Mouse (Mus musculus) MEL (cell line): ENCODE results near the gene Mex3a.

Experiments used
- CTCF ChIP-seq, 3 experiments: IDR thresholded peaks in 2 of 3; conservative IDR thresholded peaks in 1 of 3; 2 replicates each; pipeline ENCODE4 v1.5.1; 2011 to 2012; ENCODE audit warnings: low read length in 3 of 3, low read depth in 2 of 3, mild to moderate bottlenecking in 2 of 3, improper control_type of control experiment in 1 of 3, inconsistent platforms in 1 of 3, mixed read lengths in 1 of 3, moderate library complexity in 1 of 3; ENCODE audit not compliant: control insufficient read depth in 1 of 3, insufficient read depth in 1 of 3, poor library complexity in 1 of 3, severe bottlenecking in 1 of 3
- E2F4 ChIP-seq: IDR thresholded peaks from 2 replicates; pipeline ENCODE4 v1.6.1; 2011; ENCODE audit warnings: low read depth, low read length, improper control_type of control experiment, borderline replicate concordance
- EP300 ChIP-seq, 2 experiments: IDR thresholded peaks; 2 replicates each; pipeline ENCODE4 v1.6.1; 2011; ENCODE audit warnings: improper control_type of control experiment in 2 of 2, low read length in 2 of 2, low read depth in 1 of 2, mild to moderate bottlenecking in 1 of 2
- GATA1 ChIP-seq: IDR thresholded peaks from 2 replicates; pipeline ENCODE4 v1.6.1; 2011; ENCODE audit warnings: low read depth, low read length, improper control_type of control experiment
- HCFC1 ChIP-seq: IDR thresholded peaks from 2 replicates; pipeline ENCODE4 v1.6.1; 2012; ENCODE audit warnings: low read depth, mild to moderate bottlenecking, inconsistent platforms, low read length, improper control_type of control experiment, moderate library complexity
- MAFK ChIP-seq: IDR thresholded peaks from 2 replicates; pipeline ENCODE4 v1.6.1; 2011; ENCODE audit warnings: low read depth, mild to moderate bottlenecking, low read length, improper control_type of control experiment, borderline replicate concordance
- MXI1 ChIP-seq: IDR thresholded peaks from 2 replicates; pipeline ENCODE4 v1.6.1; 2011; ENCODE audit warnings: mild to moderate bottlenecking, low read depth, low read length, improper control_type of control experiment
- POLR2A ChIP-seq, 2 experiments: IDR thresholded peaks; 2 replicates each; pipeline ENCODE4 v1.6.1; 2011 to 2012; ENCODE audit warnings: low read length in 2 of 2, mild to moderate bottlenecking in 2 of 2, control low read depth in 1 of 2, improper control_type of control experiment in 1 of 2, low read depth in 1 of 2, moderate library complexity in 1 of 2; ENCODE audit not compliant: control insufficient read depth in 1 of 2, insufficient read depth in 1 of 2, poor library complexity in 1 of 2
- POLR2AphosphoS2 ChIP-seq: IDR thresholded peaks from 2 replicates; pipeline ENCODE4 v1.6.1; 2011; ENCODE audit warnings: low read length, improper control_type of control experiment
- TAL1 ChIP-seq: IDR thresholded peaks from 2 replicates; pipeline ENCODE4 v1.6.1; 2012; ENCODE audit warnings: mild to moderate bottlenecking, inconsistent platforms, low read length, moderate library complexity, mixed read lengths

DNA sequence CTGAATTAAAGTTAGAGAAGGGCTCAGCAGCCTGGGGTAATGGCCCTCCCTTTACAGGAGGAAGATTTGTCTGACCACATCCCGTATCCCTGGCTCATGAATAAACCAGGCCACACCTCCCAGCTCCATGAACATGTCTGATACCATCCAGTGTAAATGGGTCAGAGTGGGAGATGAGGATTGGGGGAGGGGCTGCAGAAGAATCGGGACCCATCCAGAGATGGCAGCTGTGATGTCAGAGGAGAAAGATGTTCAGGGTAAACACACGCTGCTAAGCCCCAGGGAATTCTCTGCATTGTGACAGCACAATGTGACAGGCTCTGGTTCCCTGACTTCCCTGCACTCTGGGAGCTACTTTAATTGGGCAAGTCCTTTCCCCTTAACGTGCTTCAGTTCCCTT, 31.2 kb downstream of the Mex3a start:
- TF ChIP-seq MAFK (no peak), HCFC1 (no peak), TAL1 (no peak), MXI1 (no peak), CTCF (IDR thresholded peaks at IDR 0.05 in 2 of 3, conservative IDR thresholded peaks at IDR 0.05 in 1 of 3; ENCODE audit: control insufficient read depth in 1 of 3, insufficient read depth in 1 of 3, low read depth in 2 of 3, low read length in 3 of 3, poor library complexity in 1 of 3, severe bottlenecking in 1 of 3) (no peak), POLR2AphosphoS2 (no peak), POLR2A (IDR thresholded peaks at IDR 0.05; ENCODE audit: control insufficient read depth in 1 of 2, insufficient read depth in 1 of 2, low read depth in 1 of 2, low read length in 2 of 2, poor library complexity in 1 of 2) (no peak), GATA1 (no peak), EP300 (IDR thresholded peaks at IDR 0.05; ENCODE audit: low read depth in 1 of 2, low read length in 2 of 2) (no peak), E2F4 (no peak)
